Mouse (Mus musculus): ENCODE results near the gene Nipsnap1. TPM values are rescaled to one million over a fixed set of nuclear protein-coding genes. Genes with fewer than 3 reads are reported as not detected.

Nipsnap1 gene
- 84.6 and 86.8 TPM in 2 replicates for polyA plus RNA-seq (2016; fragmentation: Nextera tagmentation; extraction: Ambion mirVana)

GRCm38 (mm10) chr11:4873755-4874475, at the start of gene Nipsnap1:
TSS of gene Nipsnap1 (plus strand) at chr11:4873951.
- H3K4me1 ChIP-seq, result peaks cover 17% of the 10 kb centered on the region

GRCm38 (mm10) chr11:4826152-4826778, 47.5 kb upstream of the Nipsnap1 start:
- Histone ChIP-seq H3K36me3 (replicated peaks) (peaks cover 8% of the 10 kb centered on the region; the same call in 1 of the 2 replicates), H3K4me3 (no peak overlapping the region), H3K4me1 (peaks cover 7% of the 10 kb centered on the region), H3K9me3 (no peaks in the 10 kb centered on the region), H3K27ac (no peak overlapping the region), H3K27me3 (ENCODE audit: poor library complexity, severe bottlenecking) (no peaks in the 10 kb centered on the region)
- 91% methylated on average over 3 of the region's 3 CpGs for WGBS
- no peak for DNase-seq (ENCODE audit: extremely low spot score, low spot score)

More at GRCm38 (mm10) chr11:4873755-4874475, at the start of gene Nipsnap1:
- 1% methylated on average over 30 of the region's 30 CpGs for WGBS
- DNase-seq (ENCODE audit: extremely low spot score, low spot score), result peak; percentile 83
- peak within 1 kb of the TSS; percentile 92 for H3K27ac ChIP-seq
- peak within 1 kb of the TSS; percentile 87 for H3K4me3 ChIP-seq
- no peaks in the 10 kb centered on the region for H3K27me3 ChIP-seq (ENCODE audit: poor library complexity, severe bottlenecking)
- H3K9me3 ChIP-seq, result peaks cover 9% of the 10 kb centered on the region; the same call in 1 of the 2 replicates
- peaks cover 22% of the 10 kb centered on the region for H3K36me3 ChIP-seq (replicated peaks)

- H3K27ac ChIP-seq, result no peak overlapping the region
- no peak for DNase-seq (ENCODE audit: extremely low spot score, low spot score)
- H3K4me3 ChIP-seq, result no peak overlapping the region
- H3K36me3 ChIP-seq (replicated peaks), result peaks cover 8% of the 10 kb centered on the region; the same call in 1 of the 2 replicates
- no peaks in the 10 kb centered on the region for H3K27me3 ChIP-seq (ENCODE audit: poor library complexity, severe bottlenecking)
- H3K4me1 ChIP-seq, result no peaks in the 10 kb centered on the region
- H3K9me3 ChIP-seq, result no peaks in the 10 kb centered on the region
These were observed 46.4 kb upstream of the Nipsnap1 start for GRCm38 (mm10) chr11:4827340-4827739.

GRCm38 (mm10) chr11:4827916-4828315, 45.8 kb upstream of the Nipsnap1 start:
- Histone ChIP-seq H3K27me3 (ENCODE audit: poor library complexity, severe bottlenecking) (no peaks in the 10 kb centered on the region), H3K4me3 (no peak overlapping the region), H3K36me3 (replicated peaks) (peaks cover 8% of the 10 kb centered on the region; the same call in 1 of the 2 replicates), H3K27ac (no peak overlapping the region), H3K4me1 (no peaks in the 10 kb centered on the region), H3K9me3 (no peaks in the 10 kb centered on the region)
- WGBS, result 92% methylated on average over 2 of the region's 2 CpGs
- DNase-seq (ENCODE audit: extremely low spot score, low spot score), result no peak

- Histone ChIP-seq H3K27me3 (ENCODE audit: poor library complexity, severe bottlenecking) (no peaks in the 10 kb centered on the region), H3K4me1 (no peaks in the 10 kb centered on the region), H3K4me3 (no peak overlapping the region), H3K36me3 (replicated peaks) (peaks cover 8% of the 10 kb centered on the region; the same call in 1 of the 2 replicates), H3K9me3 (no peaks in the 10 kb centered on the region), H3K27ac (no peak overlapping the region)
- no peak for DNase-seq (ENCODE audit: extremely low spot score, low spot score)
These were observed 42.7 kb upstream of the Nipsnap1 start for GRCm38 (mm10) chr11:4831066-4831465.

GRCm38 (mm10) chr11:4833295-4833939, 40.3 kb upstream of the Nipsnap1 start:
- WGBS, result 89% methylated on average over 3 of the region's 3 CpGs
- no peaks in the 10 kb centered on the region for H3K9me3 ChIP-seq
- no peak for DNase-seq (ENCODE audit: extremely low spot score, low spot score)
- no peak overlapping the region for H3K4me3 ChIP-seq
- H3K27ac ChIP-seq, result no peak overlapping the region
- H3K27me3 ChIP-seq (ENCODE audit: poor library complexity, severe bottlenecking), result no peaks in the 10 kb centered on the region
- no peaks in the 10 kb centered on the region for H3K4me1 ChIP-seq
- peaks cover 8% of the 10 kb centered on the region; the same call in 1 of the 2 replicates for H3K36me3 ChIP-seq (replicated peaks)

GRCm38 (mm10) chr11:4835436-4835835, 38.3 kb upstream of the Nipsnap1 start:
- Histone ChIP-seq H3K36me3 (replicated peaks) (no peaks in the 10 kb centered on the region), H3K4me3 (no peak overlapping the region), H3K27ac (no peak overlapping the region), H3K9me3 (no peaks in the 10 kb centered on the region), H3K4me1 (no peaks in the 10 kb centered on the region), H3K27me3 (ENCODE audit: poor library complexity, severe bottlenecking) (no peaks in the 10 kb centered on the region)
- WGBS, result 87% methylated on average over 6 of the region's 6 CpGs
- no peak for DNase-seq (ENCODE audit: extremely low spot score, low spot score)

GRCm38 (mm10) chr11:4836755-4837154, 37.0 kb upstream of the Nipsnap1 start:
- 76% methylated on average over 6 of the region's 6 CpGs for WGBS
- H3K4me1 ChIP-seq, result no peaks in the 10 kb centered on the region
- no peaks in the 10 kb centered on the region for H3K9me3 ChIP-seq
- no peak overlapping the region for H3K4me3 ChIP-seq
- H3K36me3 ChIP-seq (replicated peaks), result no peaks in the 10 kb centered on the region
- H3K27ac ChIP-seq, result no peak overlapping the region
- H3K27me3 ChIP-seq (ENCODE audit: poor library complexity, severe bottlenecking), result no peaks in the 10 kb centered on the region
- DNase-seq (ENCODE audit: extremely low spot score, low spot score), result no peak

GRCm38 (mm10) chr11:4837342-4837741, 36.4 kb upstream of the Nipsnap1 start:
- no peaks in the 10 kb centered on the region for H3K36me3 ChIP-seq (replicated peaks)
- H3K4me1 ChIP-seq, result no peaks in the 10 kb centered on the region
- DNase-seq (ENCODE audit: extremely low spot score, low spot score), result no peak
- H3K27me3 ChIP-seq (ENCODE audit: poor library complexity, severe bottlenecking), result no peaks in the 10 kb centered on the region
- H3K27ac ChIP-seq, result no peak overlapping the region
- no peak overlapping the region for H3K4me3 ChIP-seq
- WGBS, result 85% methylated on average over 5 of the region's 5 CpGs
- no peaks in the 10 kb centered on the region for H3K9me3 ChIP-seq

GRCm38 (mm10) chr11:4838235-4838634, 35.5 kb upstream of the Nipsnap1 start:
- Histone ChIP-seq H3K36me3 (replicated peaks) (peaks cover 1% of the 10 kb centered on the region; the same call in 1 of the 2 replicates), H3K9me3 (no peaks in the 10 kb centered on the region), H3K27me3 (ENCODE audit: poor library complexity, severe bottlenecking) (no peaks in the 10 kb centered on the region), H3K4me3 (no peak overlapping the region), H3K4me1 (no peaks in the 10 kb centered on the region), H3K27ac (no peak overlapping the region)
- no peak for DNase-seq (ENCODE audit: extremely low spot score, low spot score)
- 86% methylated on average over 1 of the region's 1 CpGs for WGBS

GRCm38 (mm10) chr11:4840942-4841526, 32.7 kb upstream of the Nipsnap1 start:
- no peak for DNase-seq (ENCODE audit: extremely low spot score, low spot score)
- 88% methylated on average over 3 of the region's 3 CpGs for WGBS
- no peak overlapping the region for H3K4me3 ChIP-seq
- peaks cover 12% of the 10 kb centered on the region for H3K36me3 ChIP-seq (replicated peaks)
- H3K27ac ChIP-seq, result no peak overlapping the region
- H3K27me3 ChIP-seq (ENCODE audit: poor library complexity, severe bottlenecking), result no peaks in the 10 kb centered on the region
- H3K4me1 ChIP-seq, result no peaks in the 10 kb centered on the region
- no peaks in the 10 kb centered on the region for H3K9me3 ChIP-seq

- Histone ChIP-seq H3K9me3 (peaks cover 3% of the 10 kb centered on the region; the same call in 1 of the 2 replicates), H3K27me3 (ENCODE audit: poor library complexity, severe bottlenecking) (no peaks in the 10 kb centered on the region), H3K4me1 (peaks cover 20% of the 10 kb centered on the region), H3K4me3 (peak overlapping the region; percentile 81), H3K36me3 (replicated peaks) (peaks cover 6% of the 10 kb centered on the region), H3K27ac (peak overlapping the region; percentile 97)
- no peak for DNase-seq (ENCODE audit: extremely low spot score, low spot score)
- under 1% methylated on average over 50 of the region's 50 CpGs for WGBS
These were observed 25.1 kb upstream of the Nipsnap1 start for GRCm38 (mm10) chr11:4848483-4849248.

Measured in forebrain, embryonic 10.5 days (tissue).